Mouse (Mus musculus) heart, adult 2 months (tissue): ENCODE measurements around the gene Gpr119. TPM values are rescaled to one million over a fixed set of nuclear protein-coding genes. Genes with fewer than 3 reads are reported as not detected.

Experiments
- DNase-seq, 2 experiments: peaks; one replicate each; pipeline ENCODE4 v3.0.0; 2021
- H3K27ac ChIP-seq: fragments of 200-600 bp; 2 replicates; pipeline ENCODE4 v1.8.1; 2022
- H3K27me3 ChIP-seq: fragments of 200-500 bp; 2 replicates; pipeline ENCODE4 v1.6.1; 2012; ENCODE audit warnings: mild to moderate bottlenecking, low read length, inconsistent platforms, mixed read lengths; ENCODE audit not compliant: control insufficient read depth, insufficient read depth
- H3K36me3 ChIP-seq: fragments of 200-500 bp; 2 replicates; pipeline ENCODE4 v1.6.1; 2012; ENCODE audit warnings: low read length, inconsistent platforms; ENCODE audit not compliant: control insufficient read depth, insufficient read depth
- H3K4me1 ChIP-seq: fragments of 200-500 bp; 2 replicates; pipeline ENCODE4 v1.6.1; 2011; ENCODE audit warnings: low read length; ENCODE audit not compliant: control insufficient read depth, insufficient read depth
- H3K4me3 ChIP-seq: fragments of 200-600 bp; 2 replicates; pipeline ENCODE4 v1.8.1; 2022
- H3K79me2 ChIP-seq: fragments of 200-500 bp; replicated peaks from 2 replicates; pipeline ENCODE4 v1.6.1; 2012; ENCODE audit warnings: mild to moderate bottlenecking, inconsistent platforms, low read length, moderate library complexity, mixed read lengths; ENCODE audit not compliant: control insufficient read depth, insufficient read depth
- H3K9ac ChIP-seq: fragments of 200-500 bp; 2 replicates; pipeline ENCODE4 v1.6.1; 2012; ENCODE audit warnings: low read depth, mild to moderate bottlenecking, control low read depth, inconsistent platforms, low read length, mixed read lengths
- CTCF ChIP-seq: fragments of 200-600 bp; IDR thresholded peaks from 2 replicates; pipeline ENCODE4 v1.8.1; 2022; ENCODE audit warnings: antibody characterized with exemption, mild to moderate bottlenecking, moderate library complexity
- EP300 ChIP-seq: fragments of 200-500 bp; IDR thresholded peaks from 2 replicates; pipeline ENCODE4 v1.6.1; 2011; ENCODE audit warnings: low read depth, low read length, control low read depth; ENCODE audit not compliant: insufficient read depth
- POLR2A ChIP-seq: fragments of 200-500 bp; IDR thresholded peaks from 2 replicates; pipeline ENCODE4 v1.6.1; 2011; ENCODE audit warnings: mild to moderate bottlenecking, low read depth, low read length, control low read depth; ENCODE audit not compliant: insufficient read depth
- WGBS: fragments of 180-500 bp; shearing (Covaris S2); methylation state at CpG from one replicate; pipeline ENCODE4 v1.1.7; 2018; 5-methylcytosine and 5-hydroxymethylcytosine counted together
- intact Hi-C: fragments of 180-260 bp; cut with DNase I; formaldehyde crosslinking; loops from one replicate; pipeline ENCODE4 v1.15.1; 2025
- long read RNA-seq: library from polyadenylated mRNA; stranded (forward); transcript quantifications from one replicate; pipeline ENCODE4 v2.0.0, GENCODE M21; 2021
- polyA plus RNA-seq: library from polyadenylated mRNA; depleted of rRNA; stranded (reverse); fragments of >200 nt; gene quantifications from 2 replicates; pipeline ENCODE4 v1.2.3, GENCODE M21; 2012; rRNA removed
- total RNA-seq, 2 experiments: library from RNA; stranded (reverse); gene quantifications; 2 replicates each; pipeline ENCODE4 v1.2.3; 2021

The Gpr119 gene
- total RNA-seq (not detected), polyA plus RNA-seq (0.04 TPM in 1 of 2 replicates, not detected in the other)
- long read RNA-seq, partial matches to known transcripts: 0 of 1 reads
- long read RNA-seq, other reads (novel, unspliced or antisense): 1 of 1 reads

GRCm38 (mm10) chrX:48674171-48674570, at the start of gene Gpr119:
Gene Gpr119 (minus strand): TSS chrX:48674478.
- Histone ChIP-seq H3K4me3 (no peak within 1 kb of the TSS), H3K27me3 (no peaks in the 10 kb centered on the region), H3K9ac (no peak within 1 kb of the TSS), H3K36me3 (no peaks in the 10 kb centered on the region), H3K27ac (no peak within 1 kb of the TSS), H3K79me2 (no peaks in the 10 kb centered on the region), H3K4me1 (no peaks in the 10 kb centered on the region)
- WGBS: 28% methylated on average over 4 of the region's 4 CpGs
- intact Hi-C loops: no loop called here
- no peak for TF ChIP-seq EP300
- TF ChIP-seq CTCF: no peak
- TF ChIP-seq POLR2A: no peak
- no peak for DNase-seq

DNA sequence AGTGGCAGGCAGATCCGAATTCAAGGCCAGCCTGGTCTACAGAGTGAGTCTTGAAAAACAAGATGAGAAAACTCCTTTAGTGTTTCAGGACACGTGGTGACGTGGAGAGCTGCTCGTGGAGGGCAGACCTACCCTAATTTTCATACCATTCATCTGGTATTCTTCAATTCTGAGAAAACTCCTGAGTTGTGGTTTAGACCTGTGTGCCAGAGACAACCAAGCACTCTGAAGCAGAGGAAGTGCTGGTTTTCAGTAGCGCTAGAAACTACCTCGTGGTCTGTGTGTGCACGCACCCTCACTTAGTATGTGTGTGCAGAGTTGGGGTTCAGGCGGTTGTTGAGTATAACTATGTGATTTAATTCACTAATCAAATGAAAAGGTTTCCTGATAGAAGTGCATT, 38.6 kb upstream of the Gpr119 start:
- H3K36me3 ChIP-seq: no peaks in the 10 kb centered on the region
- 85% methylated on average over 8 of the region's 8 CpGs for WGBS
- no peak overlapping the region for H3K4me3 ChIP-seq
- no peaks in the 10 kb centered on the region for H3K79me2 ChIP-seq
- TF ChIP-seq POLR2A (no peak), CTCF (no peak), EP300 (no peak)
- H3K9ac ChIP-seq: no peak overlapping the region
- no peak for DNase-seq
- intact Hi-C loops: no loop called here
- no peak overlapping the region for H3K27ac ChIP-seq
- no peaks in the 10 kb centered on the region for H3K4me1 ChIP-seq
- no peaks in the 10 kb centered on the region for H3K27me3 ChIP-seq

DNA sequence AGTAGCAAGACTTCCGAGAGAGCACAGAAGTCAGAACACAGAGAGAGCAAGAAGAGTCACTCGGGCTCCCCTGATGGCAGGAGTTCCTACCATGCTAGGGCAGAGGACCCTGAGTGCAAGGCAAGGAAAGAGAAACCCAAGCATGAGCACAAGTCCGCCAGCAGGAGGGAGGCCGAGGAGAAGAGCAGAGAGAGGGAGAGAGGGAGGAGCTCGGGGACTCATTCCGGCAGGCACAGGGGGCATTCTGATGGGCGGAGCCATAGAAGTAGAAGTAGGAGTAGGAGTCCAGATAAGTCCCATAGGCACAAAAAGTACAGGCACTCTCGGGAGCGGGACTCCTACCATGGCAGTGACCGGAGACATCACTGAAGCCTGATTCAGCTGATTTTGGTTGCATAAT, 35.4 kb upstream of the Gpr119 start:
- DNase-seq: no peak
- Histone ChIP-seq H3K79me2 (no peaks in the 10 kb centered on the region), H3K27me3 (no peaks in the 10 kb centered on the region), H3K36me3 (no peaks in the 10 kb centered on the region), H3K27ac (no peak overlapping the region), H3K9ac (no peak overlapping the region), H3K4me3 (no peak overlapping the region), H3K4me1 (no peaks in the 10 kb centered on the region)
- TF ChIP-seq EP300 (no peak), CTCF (no peak), POLR2A (no peak)
- intact Hi-C loops: no loop called here
- WGBS: 77% methylated on average over 10 of the region's 10 CpGs

DNA sequence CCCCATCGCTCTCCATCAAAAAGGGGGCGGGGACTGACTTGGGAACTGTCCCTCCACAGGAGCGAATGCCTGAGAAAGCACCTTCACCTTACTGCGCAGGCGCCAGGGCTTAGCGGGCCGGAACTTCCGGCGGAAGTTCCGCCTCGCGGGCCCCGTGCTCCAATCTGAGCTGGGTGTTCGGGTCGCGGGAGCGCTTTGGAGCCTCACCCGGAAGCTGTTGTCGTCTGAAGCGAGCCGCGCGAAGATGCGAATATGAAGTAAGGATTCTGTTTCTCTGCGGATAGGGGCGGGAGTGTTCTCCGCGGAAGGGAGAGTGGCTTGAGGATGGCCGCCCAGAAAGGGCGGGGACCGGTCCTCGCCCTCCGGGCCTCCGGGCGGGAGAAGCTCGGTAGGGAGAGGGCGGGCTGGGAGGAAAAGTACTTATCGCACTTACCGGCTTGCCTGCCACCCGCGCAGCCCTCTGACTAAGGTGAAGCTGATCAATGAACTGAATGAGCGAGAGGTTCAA, 20.6 kb upstream of the Gpr119 start, which contains the start of gene Rbmx2:
Rbmx2 (plus strand) TSS at position 141 of the 508 bp plus-strand sequence.
- no peaks in the 10 kb centered on the region for H3K79me2 ChIP-seq
- peak within 1 kb of the TSS; percentile 6; the same call in 1 of the 2 replicates for H3K27ac ChIP-seq

DNA sequence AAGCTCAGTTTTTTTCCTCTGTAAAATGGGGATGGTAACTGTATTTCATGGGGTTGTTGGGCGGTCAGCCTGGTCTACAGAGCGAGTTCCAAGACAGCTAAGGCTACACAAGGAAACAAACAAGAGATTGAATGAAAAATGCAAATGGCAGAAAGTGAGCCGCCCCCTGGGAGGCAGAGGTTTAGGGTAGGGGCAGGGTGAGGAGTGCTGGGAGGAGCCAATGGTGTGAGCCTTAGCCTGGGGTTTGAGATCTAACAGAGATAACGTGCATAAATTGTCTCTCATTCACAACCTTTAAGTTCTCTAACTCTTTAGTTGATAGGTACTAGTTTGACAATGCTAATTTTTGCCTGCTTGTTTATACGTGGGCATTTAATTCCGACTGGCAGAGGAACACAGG, 20.2 kb upstream of the Gpr119 start:
- no peak for DNase-seq
- no peaks in the 10 kb centered on the region for H3K79me2 ChIP-seq
- H3K9ac ChIP-seq: no peak overlapping the region
- H3K4me1 ChIP-seq: peaks cover 4% of the 10 kb centered on the region; the same call in 1 of the 2 replicates
- no peak for TF ChIP-seq EP300
- no peak for TF ChIP-seq POLR2A
- WGBS: 20% methylated on average over 6 of the region's 6 CpGs
- H3K27ac ChIP-seq: no peak overlapping the region
- H3K36me3 ChIP-seq: no peaks in the 10 kb centered on the region
- H3K27me3 ChIP-seq: no peaks in the 10 kb centered on the region
- intact Hi-C loops: loop anchor here (10.0 kb wide), 2 partner anchors 450 to 590 kb away; partner anchors contain the start of gene Enox2
- peak overlapping the region; percentile 59 for H3K4me3 ChIP-seq

More for the DNA sequence above, 20.6 kb upstream of the Gpr119 start, which contains the start of gene Rbmx2:
- Histone ChIP-seq H3K4me3 (peak within 1 kb of the TSS; percentile 59), H3K36me3 (no peaks in the 10 kb centered on the region), H3K9ac (peak within 1 kb of the TSS; percentile 74), H3K4me1 (peaks cover 4% of the 10 kb centered on the region; the same call in 1 of the 2 replicates), H3K27me3 (no peaks in the 10 kb centered on the region)
- peak; percentile 89 to 92 for DNase-seq
- 18% methylated on average over 41 of the region's 42 CpGs for WGBS
- intact Hi-C loops: loop anchor here (10.0 kb wide), 2 partner anchors 450 to 590 kb away; partner anchors contain the start of gene Enox2
- TF ChIP-seq POLR2A: no peak
- TF ChIP-seq EP300: no peak
- no peak for TF ChIP-seq CTCF

GRCm38 (mm10) chrX:48683857-48684256, 9.6 kb upstream of the Gpr119 start:
- intact Hi-C loops: loop anchor here (10.0 kb wide), 1 partner anchor 621 kb away; no protein-coding TSS in a partner anchor
- Histone ChIP-seq H3K27me3 (no peaks in the 10 kb centered on the region), H3K27ac (no peak overlapping the region), H3K79me2 (no peaks in the 10 kb centered on the region), H3K9ac (no peak overlapping the region), H3K36me3 (no peaks in the 10 kb centered on the region), H3K4me1 (no peaks in the 10 kb centered on the region), H3K4me3 (no peak overlapping the region)
- TF ChIP-seq EP300 (no peak), POLR2A (no peak), CTCF (no peak)
- WGBS: 60% methylated on average over 5 of the region's 5 CpGs
- no peak for DNase-seq
